ENCODE assay signal across 12 mouse cellular contexts in the genomic region with DNA sequence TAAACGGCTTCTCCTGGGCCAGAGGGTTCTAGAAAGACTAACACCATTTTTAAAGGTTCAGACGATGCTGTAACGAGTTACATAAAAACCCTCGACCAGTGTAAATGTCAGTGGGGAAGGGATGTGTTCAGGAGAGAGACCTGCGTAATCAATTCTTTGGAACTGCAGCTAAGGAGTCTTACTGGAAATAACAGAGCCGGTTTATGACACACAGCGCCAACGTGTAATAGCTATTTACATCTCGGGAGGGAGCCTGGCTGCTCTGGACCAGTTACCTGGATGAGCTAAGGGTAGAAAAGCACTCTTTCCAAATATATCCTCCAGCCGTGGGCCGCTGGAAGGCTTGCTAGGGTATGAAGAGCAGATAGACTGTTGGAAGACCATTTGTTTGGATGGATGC.
DNase-seq lines count a peak whose midpoint lies in the region; ATAC-seq and TF ChIP-seq lines count a peak whose summit lies in the region.
"Had no signal": no experiment of that assay in that cellular context is flagged by ENCODE, and none has a peak within 500 bp of the region (broad histone marks: within the 10 kb centered on the region; RNA-seq: fewer than 3 reads in every experiment).

No protein-coding gene starts in this region.

- no peak for TF ChIP-seq POLR2A in heart, adult 2 months (IDR thresholded peaks at IDR 0.05; ENCODE audit: insufficient read depth, low read depth, low read length)
- no peak for TF ChIP-seq POLR2A in bone marrow macrophage, adult 2 months (IDR thresholded peaks at IDR 0.05; ENCODE audit: borderline replicate concordance, low read depth, low read length)

- H3K9ac ChIP-seq in heart, adult 2 months (ENCODE audit: low read depth, low read length) = no peak overlapping the region
- no peak overlapping the region for H3K9ac ChIP-seq in kidney, embryonic 15.5 days
- H3K9ac ChIP-seq in intestine, postnatal 0 days (ENCODE audit: low read depth, low read length) = no peak overlapping the region
- no peak overlapping the region for H3K9ac ChIP-seq in forebrain, embryonic 13.5 days
- H3K9ac ChIP-seq: liver, embryonic 15.5 days; midbrain, embryonic 12.5 days had no signal

- H3K4me3 ChIP-seq in heart, adult 2 months = no peak overlapping the region
- H3K4me3 ChIP-seq in kidney, embryonic 15.5 days (replicated peaks) = no peak overlapping the region
- H3K4me3 ChIP-seq in bone marrow macrophage, adult 2 months (ENCODE audit: insufficient read depth, low read length) = no peak overlapping the region
- H3K4me3 ChIP-seq in intestine, postnatal 0 days (ENCODE audit: low read depth, low read length) = no peak overlapping the region
- H3K4me3 ChIP-seq in forebrain, embryonic 13.5 days = no peak overlapping the region
- H3K4me3 ChIP-seq: liver, embryonic 15.5 days; midbrain, embryonic 12.5 days had no signal

- H3K36me3 ChIP-seq in heart, adult 2 months (ENCODE audit: control insufficient read depth, insufficient read depth, low read length) = peaks cover 3% of the 10 kb centered on the region; the same call in 1 of the 2 replicates
- H3K36me3 ChIP-seq in kidney, embryonic 15.5 days = no peaks in the 10 kb centered on the region
- H3K36me3 ChIP-seq in intestine, postnatal 0 days (ENCODE audit: control insufficient read depth, insufficient read depth) = no peaks in the 10 kb centered on the region
- no peaks in the 10 kb centered on the region for H3K36me3 ChIP-seq in forebrain, embryonic 13.5 days (ENCODE audit: poor library complexity, severe bottlenecking)
- H3K36me3 ChIP-seq: G1E; liver, embryonic 15.5 days; midbrain, embryonic 12.5 days had no signal

- WGBS in heart, adult 2 months = 22% methylated on average over 11 of the region's 11 CpGs
- 27% methylated on average over 11 of the region's 11 CpGs for WGBS in kidney, embryonic 15.5 days
- WGBS in intestine, postnatal 0 days = 26% methylated on average over 11 of the region's 11 CpGs
- WGBS in forebrain, embryonic 13.5 days = 74% methylated on average over 11 of the region's 11 CpGs

- no peaks in the 10 kb centered on the region for H3K79me2 ChIP-seq in heart, adult 2 months (replicated peaks; ENCODE audit: control insufficient read depth, insufficient read depth, low read length)

- H3K9me3 ChIP-seq in kidney, embryonic 15.5 days (replicated peaks) = no peaks in the 10 kb centered on the region
- no peaks in the 10 kb centered on the region for H3K9me3 ChIP-seq in intestine, postnatal 0 days (ENCODE audit: control insufficient read depth)
- H3K9me3 ChIP-seq in forebrain, embryonic 13.5 days (replicated peaks) = no peaks in the 10 kb centered on the region
- H3K9me3 ChIP-seq: liver, embryonic 15.5 days; midbrain, embryonic 12.5 days had no signal

- TF ChIP-seq EP300 in heart, adult 2 months (IDR thresholded peaks at IDR 0.05; ENCODE audit: insufficient read depth, low read depth, low read length) = no peak

- peaks cover 6% of the 10 kb centered on the region for H3K4me1 ChIP-seq in heart, adult 2 months (ENCODE audit: control insufficient read depth, insufficient read depth, low read length)
- peaks cover 24% of the 10 kb centered on the region for H3K4me1 ChIP-seq in kidney, embryonic 15.5 days
- peaks cover 21% of the 10 kb centered on the region for H3K4me1 ChIP-seq in bone marrow macrophage, adult 2 months (ENCODE audit: control insufficient read depth, insufficient read depth, low read length)
- H3K4me1 ChIP-seq in intestine, postnatal 0 days (replicated peaks; ENCODE audit: control insufficient read depth, insufficient read depth, low read length) = no peaks in the 10 kb centered on the region
- H3K4me1 ChIP-seq in forebrain, embryonic 13.5 days = 0 out of 2 replicates have a peak, but pooled peaks cover 5% of the 10 kb centered on the region
- H3K4me1 ChIP-seq: liver, embryonic 15.5 days; midbrain, embryonic 12.5 days had no signal

- DNase-seq in heart, adult 2 months = no peak
- no peak for DNase-seq in heart, postnatal 10 days
- DNase-seq in kidney, adult 8-10 months = no peak
- no peak for DNase-seq in adrenal gland, adult 8-10 months

- H3K27ac ChIP-seq in heart, adult 2 months = peak overlapping the region; percentile 65
- peak overlapping the region; percentile 82 for H3K27ac ChIP-seq in kidney, embryonic 15.5 days
- H3K27ac ChIP-seq in bone marrow macrophage, adult 2 months (ENCODE audit: insufficient read depth, low read depth, low read length) = peak overlapping the region; percentile 58
- H3K27ac ChIP-seq in intestine, postnatal 0 days (ENCODE audit: low read depth, low read length) = no peak overlapping the region
- no peak overlapping the region for H3K27ac ChIP-seq in forebrain, embryonic 13.5 days
- H3K27ac ChIP-seq: liver, embryonic 15.5 days; midbrain, embryonic 12.5 days had no signal

- TF ChIP-seq CTCF in heart, adult 2 months (IDR thresholded peaks at IDR 0.05) = no peak
- TF ChIP-seq CTCF in bone marrow macrophage, adult 2 months (IDR thresholded peaks at IDR 0.05; ENCODE audit: low read depth, low read length) = no peak
- TF ChIP-seq CTCF in intestine, postnatal 0 days (IDR thresholded peaks at IDR 0.05; ENCODE audit: low read depth) = no peak

- H3K27me3 ChIP-seq in heart, adult 2 months (ENCODE audit: control insufficient read depth, insufficient read depth, low read length) = no peaks in the 10 kb centered on the region
- H3K27me3 ChIP-seq in kidney, embryonic 15.5 days = no peaks in the 10 kb centered on the region
- no peaks in the 10 kb centered on the region for H3K27me3 ChIP-seq in intestine, postnatal 0 days (replicated peaks; ENCODE audit: control insufficient read depth, insufficient read depth, low read length)
- H3K27me3 ChIP-seq in forebrain, embryonic 13.5 days = no peaks in the 10 kb centered on the region
- H3K27me3 ChIP-seq: liver, embryonic 15.5 days; midbrain, embryonic 12.5 days had no signal

- ATAC-seq in kidney, embryonic 15.5 days (replicated peaks; ENCODE audit: low FRiP score) = no peak
- no peak for ATAC-seq in intestine, postnatal 0 days
- ATAC-seq in forebrain, embryonic 13.5 days = no peak
- ATAC-seq: activated CD4-positive, CD25-positive, alpha-beta regulatory T cell, adult 4 months had no signal

- H3K4me2 ChIP-seq in kidney, embryonic 15.5 days = peak overlapping the region; percentile 19; the same call in 1 of the 2 replicates
- peak overlapping the region; percentile 30 for H3K4me2 ChIP-seq in intestine, postnatal 0 days (replicated peaks; ENCODE audit: low read depth)
- no peak overlapping the region for H3K4me2 ChIP-seq in forebrain, embryonic 13.5 days
- H3K4me2 ChIP-seq: liver, embryonic 15.5 days; midbrain, embryonic 12.5 days had no signal

- intact Hi-C loops in heart, adult 2 months (cut with DNase I) = loop anchor here (10.0 kb wide), 1 partner anchor 606 kb away; no protein-coding TSS in a partner anchor
- intact Hi-C loops in heart, postnatal 10 days (cut with DNase I) = loop anchor here (5.0 kb wide), 2 partner anchors 221 to 604 kb away; no protein-coding TSS in a partner anchor

Comparison
In these comparisons a context has a peak if more than half of its experiments do, and no peak if none do; other contexts are left out.
1. H3K27ac ChIP-seq: peak in heart, adult 2 months (single experiment), kidney, embryonic 15.5 days (single experiment) and bone marrow macrophage, adult 2 months (single experiment); none in intestine, postnatal 0 days (single experiment) and forebrain, embryonic 13.5 days (single experiment).